Mouse (Mus musculus) spleen, postnatal 14 days (tissue): Measurements from ENCODE around the gene Fbxw8.

ENCODE experiments used
- DNase-seq, 2 experiments: peaks; one replicate each; pipeline ENCODE4 v3.0.0; 2021 to 2022; ENCODE audit warnings: low spot score in 2 of 2

The Fbxw8 gene

GRCm38 (mm10) chr5:118108124-118108793, 47.0 kb downstream of the Fbxw8 start:
- no peak for DNase-seq

- no peak for DNase-seq
These were observed 48.6 kb downstream of the Fbxw8 start for GRCm38 (mm10) chr5:118106667-118107066.

- no peak for DNase-seq
These were observed 49.7 kb downstream of the Fbxw8 start for GRCm38 (mm10) chr5:118105536-118105935.

GRCm38 (mm10) chr5:118099870-118100478, 55.3 kb downstream of the Fbxw8 start:
- no peak for DNase-seq

GRCm38 (mm10) chr5:118099069-118099869, 56.0 kb downstream of the Fbxw8 start:
- no peak for DNase-seq

GRCm38 (mm10) chr5:118096317-118096716, 58.9 kb downstream of the Fbxw8 start:
- DNase-seq, result no peak

GRCm38 (mm10) chr5:118095849-118096248, 59.4 kb downstream of the Fbxw8 start:
- no peak for DNase-seq

GRCm38 (mm10) chr5:118095433-118095832, 59.8 kb downstream of the Fbxw8 start:
- DNase-seq, result no peak

GRCm38 (mm10) chr5:118093321-118094035, 61.8 kb downstream of the Fbxw8 start:
- DNase-seq, result no peak

GRCm38 (mm10) chr5:118090837-118091236, 64.4 kb downstream of the Fbxw8 start:
- peak in 1 of 2 experiments; percentile 17 for DNase-seq

GRCm38 (mm10) chr5:118090101-118090500, 65.2 kb downstream of the Fbxw8 start:
- DNase-seq, result no peak

- DNase-seq, result no peak
These were observed 66.2 kb downstream of the Fbxw8 start for GRCm38 (mm10) chr5:118089102-118089501.

- DNase-seq, result no peak
These were observed 68.3 kb downstream of the Fbxw8 start for GRCm38 (mm10) chr5:118086956-118087355.

- no peak for DNase-seq
These were observed 70.0 kb downstream of the Fbxw8 start for GRCm38 (mm10) chr5:118085313-118085712.

GRCm38 (mm10) chr5:118084171-118084727, 71.0 kb downstream of the Fbxw8 start:
- DNase-seq, result no peak

- no peak for DNase-seq
These were observed 72.1 kb downstream of the Fbxw8 start for GRCm38 (mm10) chr5:118083060-118083638.

- DNase-seq, result no peak
These were observed 73.3 kb downstream of the Fbxw8 start for GRCm38 (mm10) chr5:118081996-118082395.

- DNase-seq, result no peak
These were observed 73.8 kb downstream of the Fbxw8 start for GRCm38 (mm10) chr5:118081374-118081949.

- no peak for DNase-seq
These were observed 75.4 kb downstream of the Fbxw8 start for GRCm38 (mm10) chr5:118079839-118080250.

GRCm38 (mm10) chr5:118079354-118079753, 75.9 kb downstream of the Fbxw8 start:
- no peak for DNase-seq

- DNase-seq, result no peak
These were observed 76.7 kb downstream of the Fbxw8 start for GRCm38 (mm10) chr5:118078550-118078949.
